Mouse (Mus musculus) thymus, postnatal 10 days (tissue): ENCODE data around the gene Magohb.
"Not testable (repeated sequence)": the region's sequence is repeated elsewhere in the genome, so short reads cannot be mapped to it uniquely, and the experiment has no call there.

Experiments used
- DNase-seq, 2 experiments: peaks; one replicate each; pipeline ENCODE4 v3.0.0; 2021; ENCODE audit warnings: low spot score in 2 of 2

Gene Magohb

GRCm38 (mm10) chr6:131292991-131293788, at the start of gene Magohb:
Gene Magohb (minus strand): TSS chr6:131293244.
- DNase-seq: peak; percentile 77 to 89

GRCm38 (mm10) chr6:131340082-131340481, 47.0 kb upstream of the Magohb start:
- no peak for DNase-seq

GRCm38 (mm10) chr6:131339309-131339708, 46.3 kb upstream of the Magohb start:
- DNase-seq: no peak

- no peak for DNase-seq
These were observed 45.7 kb upstream of the Magohb start for GRCm38 (mm10) chr6:131338787-131339186.

- no peak for DNase-seq
These were observed 34.0 kb upstream of the Magohb start for GRCm38 (mm10) chr6:131327076-131327475.

- no peak for DNase-seq
These were observed 29.0 kb upstream of the Magohb start for GRCm38 (mm10) chr6:131321854-131322639.

GRCm38 (mm10) chr6:131316155-131317101, 23.4 kb upstream of the Magohb start:
- DNase-seq: no peak

GRCm38 (mm10) chr6:131308031-131308430, 15.0 kb upstream of the Magohb start:
- no peak for DNase-seq

- no peak for DNase-seq
These were observed 11.7 kb upstream of the Magohb start for GRCm38 (mm10) chr6:131304776-131305175.

GRCm38 (mm10) chr6:131298531-131298930, 5.5 kb upstream of the Magohb start:
- no peak for DNase-seq

GRCm38 (mm10) chr6:131294435-131295112, 1.5 kb upstream of the Magohb start:
- DNase-seq: no peak

GRCm38 (mm10) chr6:131293916-131294315, 872 bp upstream of the Magohb start:
- no peak for DNase-seq

GRCm38 (mm10) chr6:131292276-131292990, 611 bp downstream of the Magohb start:
- DNase-seq: no peak

GRCm38 (mm10) chr6:131290430-131290829, 2.6 kb downstream of the Magohb start:
- peak in 1 of 2 experiments; percentile 16 for DNase-seq

GRCm38 (mm10) chr6:131278160-131278559, 14.9 kb downstream of the Magohb start:
- not testable (repeated sequence) for DNase-seq

- DNase-seq: no peak
These were observed 16.4 kb downstream of the Magohb start for GRCm38 (mm10) chr6:131276659-131277058.

GRCm38 (mm10) chr6:131272311-131272710, 20.7 kb downstream of the Magohb start:
- no peak for DNase-seq

GRCm38 (mm10) chr6:131270312-131270711, 22.7 kb downstream of the Magohb start:
- DNase-seq: no peak

- no peak for DNase-seq
These were observed 23.4 kb downstream of the Magohb start for GRCm38 (mm10) chr6:131269599-131269998.

GRCm38 (mm10) chr6:131264175-131264574, 28.9 kb downstream of the Magohb start:
- no peak for DNase-seq
